Mouse (Mus musculus): ENCODE measurements around the gene Ahcyl2.

DNA sequence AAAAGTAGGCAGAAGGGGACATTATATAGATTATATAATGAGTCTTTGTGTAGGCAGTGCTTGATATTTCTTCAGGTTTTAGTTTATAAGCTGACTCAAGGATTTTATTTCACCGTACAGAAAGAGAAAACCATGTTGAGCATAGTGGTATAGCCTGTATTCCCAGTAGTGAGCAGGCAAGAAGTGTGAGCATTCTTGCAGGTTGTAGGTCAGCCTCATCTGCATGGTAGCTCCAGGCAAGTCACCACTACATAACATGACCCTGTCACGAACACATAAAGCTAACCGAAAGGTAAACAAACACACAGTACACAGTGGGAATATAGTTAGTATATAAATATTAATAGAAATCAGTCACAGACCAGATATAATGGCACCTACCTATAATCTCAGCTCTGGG, 47.2 kb downstream of the Ahcyl2 start:
- TF ChIP-seq CTCF (IDR thresholded peaks at IDR 0.05; ENCODE audit: low read depth) (no peak), EP300 (optimal IDR thresholded peaks at IDR 0.05) (no peak)

All from stomach, postnatal 0 days (tissue).